Mouse (Mus musculus): Measurements from ENCODE around the gene Fras1. TPM values are rescaled to one million over a fixed set of nuclear protein-coding genes. Genes with fewer than 3 reads are reported as not detected.

Gene Fras1
- polyA plus RNA-seq, 1 experiment from 2014 or later = 13.9 TPM

- Histone ChIP-seq H3K27ac (ENCODE audit: low read length) (no peak overlapping the region), H3K4me2 (ENCODE audit: low read depth, low read length) (no peak overlapping the region), H3K9ac (ENCODE audit: low read depth, low read length) (no peak overlapping the region), H3K27me3 (replicated peaks; ENCODE audit: control insufficient read depth, insufficient read depth, low read length) (no peaks in the 10 kb centered on the region), H3K9me3 (ENCODE audit: control insufficient read depth, low read length) (no peaks in the 10 kb centered on the region), H3K4me1 (ENCODE audit: control insufficient read depth, insufficient read depth, low read length) (no peaks in the 10 kb centered on the region), H3K4me3 (ENCODE audit: low read length) (no peak overlapping the region), H3K36me3 (ENCODE audit: control insufficient read depth, insufficient read depth, low read length) (no peaks in the 10 kb centered on the region)
- 90% methylated on average over 4 of the region's 4 CpGs for WGBS
- ATAC-seq = no peak
These were observed 301.9 kb downstream of the Fras1 start for GRCm38 (mm10) chr5:96675676-96676075.

- Histone ChIP-seq H3K27ac (ENCODE audit: low read length) (no peak overlapping the region), H3K9me3 (ENCODE audit: control insufficient read depth, low read length) (no peaks in the 10 kb centered on the region), H3K27me3 (replicated peaks; ENCODE audit: control insufficient read depth, insufficient read depth, low read length) (no peaks in the 10 kb centered on the region), H3K9ac (ENCODE audit: low read depth, low read length) (no peak overlapping the region), H3K4me3 (ENCODE audit: low read length) (no peak overlapping the region), H3K4me1 (ENCODE audit: control insufficient read depth, insufficient read depth, low read length) (no peaks in the 10 kb centered on the region), H3K4me2 (ENCODE audit: low read depth, low read length) (no peak overlapping the region), H3K36me3 (ENCODE audit: control insufficient read depth, insufficient read depth, low read length) (no peaks in the 10 kb centered on the region)
- 40% methylated on average over 2 of the region's 2 CpGs for WGBS
- ATAC-seq = no peak
These were observed 303.7 kb downstream of the Fras1 start for GRCm38 (mm10) chr5:96677498-96677897.

- Histone ChIP-seq H3K9ac (ENCODE audit: low read depth, low read length) (no peak overlapping the region), H3K9me3 (ENCODE audit: control insufficient read depth, low read length) (no peaks in the 10 kb centered on the region), H3K4me2 (ENCODE audit: low read depth, low read length) (no peak overlapping the region), H3K27me3 (replicated peaks; ENCODE audit: control insufficient read depth, insufficient read depth, low read length) (no peaks in the 10 kb centered on the region), H3K36me3 (ENCODE audit: control insufficient read depth, insufficient read depth, low read length) (no peaks in the 10 kb centered on the region), H3K4me1 (ENCODE audit: control insufficient read depth, insufficient read depth, low read length) (no peaks in the 10 kb centered on the region), H3K4me3 (ENCODE audit: low read length) (no peak overlapping the region), H3K27ac (ENCODE audit: low read length) (no peak overlapping the region)
- 69% methylated on average over 3 of the region's 3 CpGs for whole genome bisulfite sequencing
- no peak for ATAC-seq
These were observed 307.3 kb downstream of the Fras1 start for GRCm38 (mm10) chr5:96681085-96681484.

- H3K4me1 ChIP-seq (ENCODE audit: control insufficient read depth, insufficient read depth, low read length) = no peaks in the 10 kb centered on the region
- H3K9me3 ChIP-seq (ENCODE audit: control insufficient read depth, low read length) = no peaks in the 10 kb centered on the region
- WGBS = 71% methylated on average over 2 of the region's 2 CpGs
- no peak overlapping the region for H3K27ac ChIP-seq (ENCODE audit: low read length)
- H3K4me3 ChIP-seq (ENCODE audit: low read length) = no peak overlapping the region
- no peak overlapping the region for H3K9ac ChIP-seq (ENCODE audit: low read depth, low read length)
- H3K4me2 ChIP-seq (ENCODE audit: low read depth, low read length) = no peak overlapping the region
- no peaks in the 10 kb centered on the region for H3K36me3 ChIP-seq (ENCODE audit: control insufficient read depth, insufficient read depth, low read length)
- ATAC-seq = no peak
- H3K27me3 ChIP-seq (replicated peaks; ENCODE audit: control insufficient read depth, insufficient read depth, low read length) = no peaks in the 10 kb centered on the region
These were observed 309.0 kb downstream of the Fras1 start for GRCm38 (mm10) chr5:96682777-96683176.

- Histone ChIP-seq H3K4me3 (ENCODE audit: low read length) (no peak overlapping the region), H3K36me3 (ENCODE audit: control insufficient read depth, insufficient read depth, low read length) (no peaks in the 10 kb centered on the region), H3K9me3 (ENCODE audit: control insufficient read depth, low read length) (no peaks in the 10 kb centered on the region), H3K27ac (ENCODE audit: low read length) (no peak overlapping the region), H3K4me1 (ENCODE audit: control insufficient read depth, insufficient read depth, low read length) (no peaks in the 10 kb centered on the region), H3K9ac (ENCODE audit: low read depth, low read length) (no peak overlapping the region), H3K4me2 (ENCODE audit: low read depth, low read length) (no peak overlapping the region), H3K27me3 (replicated peaks; ENCODE audit: control insufficient read depth, insufficient read depth, low read length) (no peaks in the 10 kb centered on the region)
- ATAC-seq = no peak
- 79% methylated on average over 2 of the region's 2 CpGs for WGBS
These were observed 315.1 kb downstream of the Fras1 start for GRCm38 (mm10) chr5:96688885-96689284.

- no peaks in the 10 kb centered on the region for H3K9me3 ChIP-seq (ENCODE audit: control insufficient read depth, low read length)
- H3K4me1 ChIP-seq (ENCODE audit: control insufficient read depth, insufficient read depth, low read length) = no peaks in the 10 kb centered on the region
- H3K9ac ChIP-seq (ENCODE audit: low read depth, low read length) = no peak overlapping the region
- H3K36me3 ChIP-seq (ENCODE audit: control insufficient read depth, insufficient read depth, low read length) = no peaks in the 10 kb centered on the region
- H3K4me2 ChIP-seq (ENCODE audit: low read depth, low read length) = no peak overlapping the region
- no peak overlapping the region for H3K4me3 ChIP-seq (ENCODE audit: low read length)
- H3K27ac ChIP-seq (ENCODE audit: low read length) = no peak overlapping the region
- ATAC-seq = no peak
- H3K27me3 ChIP-seq (replicated peaks; ENCODE audit: control insufficient read depth, insufficient read depth, low read length) = no peaks in the 10 kb centered on the region
- WGBS = 73% methylated on average over 8 of the region's 8 CpGs
These were observed 325.2 kb downstream of the Fras1 start for GRCm38 (mm10) chr5:96698972-96699371.

- ATAC-seq = no peak
- no peak overlapping the region for H3K4me3 ChIP-seq (ENCODE audit: low read length)
- no peak overlapping the region for H3K27ac ChIP-seq (ENCODE audit: low read length)
- no peaks in the 10 kb centered on the region; the same call in 1 of the 2 replicates for H3K36me3 ChIP-seq (ENCODE audit: control insufficient read depth, insufficient read depth, low read length)
- 59% methylated on average over 22 of the region's 22 CpGs for WGBS
- no peaks in the 10 kb centered on the region for H3K9me3 ChIP-seq (ENCODE audit: control insufficient read depth, low read length)
- no peaks in the 10 kb centered on the region for H3K27me3 ChIP-seq (replicated peaks; ENCODE audit: control insufficient read depth, insufficient read depth, low read length)
- H3K4me1 ChIP-seq (ENCODE audit: control insufficient read depth, insufficient read depth, low read length) = no peaks in the 10 kb centered on the region
- H3K4me2 ChIP-seq (ENCODE audit: low read depth, low read length) = no peak overlapping the region
- no peak overlapping the region for H3K9ac ChIP-seq (ENCODE audit: low read depth, low read length)
These were observed 329.2 kb downstream of the Fras1 start for GRCm38 (mm10) chr5:96702706-96703625.

- Histone ChIP-seq H3K9me3 (ENCODE audit: control insufficient read depth, low read length) (no peaks in the 10 kb centered on the region), H3K27ac (ENCODE audit: low read length) (no peak overlapping the region), H3K4me3 (ENCODE audit: low read length) (no peak overlapping the region), H3K27me3 (replicated peaks; ENCODE audit: control insufficient read depth, insufficient read depth, low read length) (no peaks in the 10 kb centered on the region), H3K4me1 (ENCODE audit: control insufficient read depth, insufficient read depth, low read length) (peaks cover 3% of the 10 kb centered on the region; the same call in 1 of the 2 replicates), H3K9ac (ENCODE audit: low read depth, low read length) (no peak overlapping the region), H3K36me3 (ENCODE audit: control insufficient read depth, insufficient read depth, low read length) (no peaks in the 10 kb centered on the region; the same call in 1 of the 2 replicates), H3K4me2 (ENCODE audit: low read depth, low read length) (no peak overlapping the region)
- 87% methylated on average over 10 of the region's 10 CpGs for WGBS
- no peak for ATAC-seq
These were observed 334.8 kb downstream of the Fras1 start for GRCm38 (mm10) chr5:96708515-96708914.

- Histone ChIP-seq H3K4me2 (ENCODE audit: low read depth, low read length) (no peak overlapping the region), H3K9ac (ENCODE audit: low read depth, low read length) (no peak overlapping the region), H3K4me3 (ENCODE audit: low read length) (no peak overlapping the region), H3K27me3 (replicated peaks; ENCODE audit: control insufficient read depth, insufficient read depth, low read length) (no peaks in the 10 kb centered on the region), H3K27ac (ENCODE audit: low read length) (no peak overlapping the region), H3K9me3 (ENCODE audit: control insufficient read depth, low read length) (no peaks in the 10 kb centered on the region), H3K4me1 (ENCODE audit: control insufficient read depth, insufficient read depth, low read length) (peaks cover 3% of the 10 kb centered on the region; the same call in 1 of the 2 replicates), H3K36me3 (ENCODE audit: control insufficient read depth, insufficient read depth, low read length) (no peaks in the 10 kb centered on the region)
- WGBS = 47% methylated on average over 12 of the region's 12 CpGs
- ATAC-seq = no peak
These were observed 338.4 kb downstream of the Fras1 start for GRCm38 (mm10) chr5:96712089-96712684.

Measured in intestine, embryonic 16.5 days (tissue).